Mouse (Mus musculus) T-helper 2 cell (primary cell): ENCODE measurements at regions not wholly inside any gene's neighbourhood (a gene's known extent, or its start where the extent isn't known, plus 50 kb on each side); places are given as distances from the start of the nearest gene placed in this dataset.

Experiments used
- in situ Hi-C: fragments of 300-600 bp; cut with MboI, MseI; formaldehyde crosslinking; loops from one replicate; pipeline ENCODE4 v1.15.1; 2025; ENCODE audit warnings: high pct_unique_total_duplicates

GRCm38 (mm10) chr9:115361191-115361590, 51.0 kb upstream of the Stt3b start:
- in situ Hi-C loops = no loop called here

GRCm38 (mm10) chr9:115361881-115362280, 51.7 kb upstream of the Stt3b start:
- in situ Hi-C loops = no loop called here

DNA sequence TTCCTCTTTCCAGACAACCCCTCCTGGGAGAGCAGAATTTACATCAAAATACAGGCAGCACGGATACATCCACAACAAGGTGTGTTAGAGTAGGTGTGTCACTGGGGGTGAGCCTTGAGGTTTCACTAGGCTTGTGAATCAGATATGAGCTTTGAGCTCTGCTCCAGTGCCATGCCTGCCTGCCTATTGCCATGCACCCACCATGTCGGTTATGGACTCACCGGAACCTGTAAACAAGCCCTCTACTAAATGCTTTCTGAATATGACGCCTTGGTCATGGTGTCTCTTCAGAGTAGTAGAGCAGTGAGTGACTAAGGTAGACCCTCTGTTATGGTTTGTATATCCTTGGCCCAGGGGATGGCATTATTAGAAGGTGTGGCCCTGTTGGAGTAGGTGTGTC, 52.3 kb upstream of the Stt3b start:
- in situ Hi-C loops = no loop called here

DNA sequence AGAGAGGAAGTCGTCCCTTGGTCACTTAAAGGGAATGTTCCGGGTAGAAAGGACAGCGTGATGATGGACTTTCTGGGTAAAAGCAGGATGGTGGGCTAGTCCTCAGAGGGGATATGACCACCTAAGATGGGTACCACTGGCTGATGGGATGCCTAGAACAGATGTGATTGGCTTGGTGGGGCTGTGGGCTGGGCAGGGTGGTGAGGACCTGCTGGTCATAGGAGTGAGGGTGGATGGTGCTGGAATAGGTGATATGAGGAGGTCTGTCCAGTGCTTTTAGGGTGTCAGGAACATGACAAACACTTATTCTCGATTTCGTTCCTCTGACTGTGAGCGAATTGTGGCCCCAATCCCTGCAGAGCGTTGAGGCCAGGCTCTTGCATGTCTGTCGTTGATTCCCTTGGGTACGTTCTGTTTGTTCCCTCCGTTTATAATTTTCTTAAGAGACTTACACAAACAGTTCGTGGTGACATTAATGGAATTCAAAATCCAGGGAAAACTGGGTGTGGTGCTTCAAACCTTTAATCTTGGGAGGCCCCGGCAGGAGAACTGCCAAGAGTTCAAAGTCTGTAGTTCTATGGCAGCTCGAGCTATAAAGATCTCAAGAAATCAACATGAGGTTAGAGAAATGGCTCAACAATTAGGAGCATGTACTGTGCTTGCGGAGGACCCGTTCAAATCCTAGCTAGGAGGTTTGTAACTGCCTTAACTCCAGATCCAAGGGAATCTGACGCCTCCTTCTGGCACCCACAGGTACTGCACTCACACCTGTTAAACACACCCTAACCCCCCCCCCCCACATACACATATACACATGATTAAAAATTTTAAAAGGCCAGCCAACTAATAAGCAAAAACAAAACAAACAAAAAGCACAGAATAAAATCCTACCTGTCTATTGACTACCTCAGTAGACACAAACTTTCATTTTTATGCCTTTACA, 55.0 kb upstream of the Stt3b start:
- in situ Hi-C loops = no loop called here

- in situ Hi-C loops = no loop called here
Measured at GRCm38 (mm10) chr9:115367808-115368207, 57.6 kb upstream of the Stt3b start.

DNA sequence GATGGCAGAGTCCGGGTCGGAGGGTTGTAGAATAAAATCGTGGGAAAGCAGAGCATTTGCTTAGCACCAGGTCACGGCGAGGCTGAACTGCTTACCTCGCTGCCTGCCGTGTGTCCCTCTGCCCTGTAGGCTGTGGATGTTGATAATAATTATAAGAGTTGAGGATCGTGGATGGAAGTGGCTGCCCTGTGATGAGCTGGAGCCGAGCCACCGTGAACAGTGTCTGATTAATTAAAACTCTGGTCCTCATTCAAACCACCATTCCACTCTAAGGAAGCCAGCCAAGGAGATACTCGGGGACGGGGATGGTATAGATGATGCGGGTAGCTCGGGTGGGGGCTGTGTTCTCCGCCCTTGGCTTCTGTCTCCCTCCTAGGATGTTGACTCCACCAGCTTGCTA, 70.1 kb upstream of the Stt3b start:
- in situ Hi-C loops = no loop called here

DNA sequence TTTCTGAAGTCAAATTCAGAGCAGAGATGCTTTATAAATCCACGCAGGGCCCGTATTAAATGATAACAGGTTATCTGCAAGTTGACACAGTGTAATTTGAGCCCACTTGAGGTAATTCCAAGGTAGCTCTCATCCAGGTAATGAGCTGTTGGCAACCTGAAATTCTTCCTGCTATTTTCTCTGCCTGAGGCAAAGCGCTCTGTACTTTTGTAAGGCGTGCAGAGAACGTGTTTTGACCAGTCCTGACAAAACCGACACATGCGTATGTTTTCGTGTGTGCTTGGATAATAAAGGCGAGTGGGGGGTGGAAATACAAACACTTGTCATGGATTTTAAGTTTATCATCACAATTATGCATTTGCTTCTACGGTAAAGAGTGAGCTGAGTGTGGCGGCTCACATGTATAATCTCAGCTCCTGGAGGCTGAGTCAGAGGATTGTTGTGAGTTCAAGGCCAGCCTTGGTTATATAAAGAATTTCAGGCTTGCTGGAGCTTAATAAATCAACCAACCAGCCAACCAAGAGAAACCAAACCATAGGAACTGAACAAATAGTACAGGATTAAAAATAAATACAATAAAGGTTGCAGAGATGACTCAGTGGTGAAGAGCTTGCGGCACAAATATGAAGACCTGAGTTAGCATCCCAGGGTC, 72.7 kb upstream of the Stt3b start:
- in situ Hi-C loops = no loop called here

DNA sequence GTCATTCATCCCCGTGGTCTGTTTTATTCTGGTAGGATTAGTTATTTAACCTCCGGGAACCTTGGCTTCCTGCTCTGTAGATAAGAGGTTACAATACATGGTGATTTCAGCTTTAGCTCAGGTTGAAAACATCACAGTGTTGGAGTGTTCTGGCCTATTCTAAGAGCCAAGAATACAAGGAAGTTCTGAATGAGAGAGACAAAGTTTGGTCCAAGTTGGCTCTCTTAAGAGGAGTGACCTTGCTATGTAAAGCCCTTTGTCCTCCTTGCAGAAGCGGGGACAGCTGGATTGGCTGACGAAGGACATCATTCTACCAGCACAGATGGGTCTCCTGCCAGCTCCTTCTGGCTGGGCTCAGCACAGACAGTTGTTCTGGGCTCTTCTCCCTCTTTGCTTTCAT, 73.7 kb upstream of the Stt3b start:
- in situ Hi-C loops = no loop called here

GRCm38 (mm10) chr9:115384345-115384744, 74.1 kb upstream of the Stt3b start:
- in situ Hi-C loops = no loop called here

DNA sequence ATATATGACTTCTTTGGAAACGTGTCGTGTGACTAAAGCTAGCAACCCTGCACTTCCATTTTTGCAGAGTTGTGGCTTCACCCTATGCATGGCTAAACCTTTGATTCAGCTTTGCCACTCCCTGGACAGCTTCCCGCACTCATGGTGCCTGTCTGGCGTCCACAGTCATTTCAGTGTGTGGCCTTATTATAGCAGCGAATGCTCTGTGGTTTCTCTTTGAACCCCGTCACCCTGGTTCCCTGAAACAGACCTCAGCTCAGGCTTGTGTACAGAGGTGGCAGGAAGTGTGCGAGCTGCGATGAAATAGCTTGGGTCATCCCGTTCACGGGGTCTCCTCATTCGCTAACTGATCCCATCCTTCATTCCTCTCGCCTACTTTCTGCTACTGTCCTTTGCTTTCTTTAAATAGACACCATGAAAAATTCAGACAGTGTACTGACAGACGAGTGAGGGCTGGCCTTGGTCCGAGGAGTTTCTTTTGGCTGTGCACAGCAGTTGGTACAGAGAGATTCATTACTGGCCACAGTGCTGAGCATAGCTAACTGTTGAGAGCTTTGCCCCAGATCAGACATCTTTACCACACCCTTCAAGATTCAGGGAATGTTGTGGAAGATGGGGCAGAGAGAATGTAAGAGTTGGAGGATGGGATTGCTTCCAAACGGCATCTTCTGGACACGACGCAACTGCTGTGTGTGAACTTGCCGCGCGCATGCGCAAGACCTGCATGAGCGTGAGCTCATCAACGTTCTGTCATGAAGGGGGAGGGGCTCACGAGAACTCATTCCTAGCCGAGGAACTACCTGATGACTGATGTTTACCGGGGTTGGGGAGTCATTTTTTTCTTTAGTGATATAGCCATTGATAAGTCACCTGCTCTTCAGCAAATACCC, 77.5 kb upstream of the Stt3b start:
- in situ Hi-C loops = no loop called here

DNA sequence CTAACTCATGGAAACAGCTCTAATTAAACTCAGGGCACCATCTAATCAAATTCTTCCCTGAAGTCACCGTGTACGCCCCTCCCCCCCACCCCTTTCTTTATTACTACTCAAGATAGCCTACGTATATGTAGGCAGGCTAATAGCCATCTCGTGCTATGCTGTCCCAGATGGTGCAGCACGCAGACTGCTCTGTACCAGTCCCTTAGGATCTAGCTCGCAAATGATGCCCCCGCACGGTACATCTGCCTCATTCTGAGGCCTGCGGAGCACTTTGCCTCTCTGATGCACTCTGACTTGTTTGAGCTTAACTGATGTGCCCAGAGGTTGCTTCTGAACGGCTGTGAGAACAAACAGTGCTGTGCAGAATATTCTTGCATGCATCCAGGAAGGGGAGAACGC, 78.1 kb upstream of the Stt3b start:
- in situ Hi-C loops = no loop called here

DNA sequence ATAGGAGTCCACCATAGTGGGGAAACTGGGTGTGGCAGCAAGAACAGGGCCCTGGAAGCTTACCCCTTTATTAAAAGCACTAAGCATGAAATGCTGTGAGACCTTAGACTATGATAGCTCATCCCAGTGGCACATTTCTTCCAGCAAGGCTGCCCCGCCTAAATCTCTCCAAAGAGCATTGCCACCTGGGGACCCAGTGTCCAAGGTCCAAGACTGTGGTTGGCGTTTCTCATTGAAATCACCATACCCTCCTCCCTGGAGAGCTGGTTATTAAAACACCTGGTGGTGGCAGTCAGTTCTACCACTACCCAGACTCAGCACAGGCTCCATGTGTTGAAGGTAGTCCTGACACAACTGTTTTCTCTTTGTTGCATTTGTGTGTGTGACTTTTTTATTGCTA, 78.9 kb upstream of the Stt3b start:
- in situ Hi-C loops = no loop called here

DNA sequence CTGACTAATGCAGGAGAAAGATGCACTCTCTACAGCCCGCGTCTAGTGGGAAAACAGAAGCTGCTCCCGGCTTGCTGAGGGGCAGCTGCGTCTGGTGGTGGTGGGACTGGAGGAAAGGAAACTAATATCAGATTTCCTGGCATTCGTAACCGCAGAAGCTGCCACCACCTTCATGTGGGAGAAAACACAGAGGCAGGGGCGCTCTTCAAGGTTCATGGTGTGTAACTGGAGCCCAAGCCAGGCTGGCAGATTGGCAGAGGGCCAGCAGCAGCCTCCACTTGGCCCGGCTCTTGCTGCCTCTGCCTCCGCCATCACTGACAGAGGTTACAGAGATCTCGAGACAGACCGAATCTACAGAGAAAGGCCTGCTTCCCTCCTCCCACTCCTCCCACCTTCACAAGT, 80.7 kb upstream of the Stt3b start:
- in situ Hi-C loops = no loop called here

- in situ Hi-C loops = no loop called here
Measured at GRCm38 (mm10) chr9:115395511-115395910, 85.3 kb upstream of the Stt3b start.

GRCm38 (mm10) chr9:115400461-115400860, 90.2 kb upstream of the Stt3b start:
- in situ Hi-C loops = no loop called here

DNA sequence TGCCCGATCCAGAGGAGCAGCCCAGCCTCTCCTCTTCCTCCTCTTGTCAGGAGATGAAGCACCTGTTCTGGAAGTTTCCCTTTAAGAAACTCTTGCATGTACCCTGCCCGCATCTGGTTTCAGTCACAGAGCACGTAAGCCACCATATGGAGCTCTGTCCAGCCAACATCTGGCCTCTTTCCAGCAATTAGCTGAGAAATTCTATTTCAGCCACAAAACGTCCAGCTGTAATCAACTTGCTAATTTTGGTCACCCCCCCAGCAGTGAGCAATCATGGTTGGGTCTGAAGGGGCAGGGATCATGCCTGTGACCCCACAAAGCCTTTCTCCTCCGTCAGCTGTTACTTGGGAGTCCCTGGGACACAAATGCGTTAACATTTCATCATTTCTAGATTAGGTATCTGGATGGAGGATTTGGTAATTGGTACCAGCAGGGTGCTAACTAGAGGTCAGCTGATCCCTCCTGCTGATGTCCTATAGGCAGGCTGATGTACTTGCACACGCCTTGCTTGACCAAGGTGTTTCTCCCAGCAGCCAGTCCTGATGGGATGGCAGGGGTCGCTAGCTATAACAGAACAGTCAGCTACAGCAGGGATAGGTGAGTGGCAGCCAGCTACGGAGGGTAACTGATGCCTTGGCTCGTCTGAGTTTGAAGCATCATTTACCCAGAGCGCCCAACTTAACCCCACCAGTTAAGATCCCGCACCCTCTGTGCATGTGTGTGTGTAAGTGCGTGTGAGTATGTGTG, 91.4 kb upstream of the Stt3b start:
- in situ Hi-C loops = no loop called here

- in situ Hi-C loops = no loop called here
Measured at GRCm38 (mm10) chr9:115402661-115403060, 92.4 kb upstream of the Stt3b start.

DNA sequence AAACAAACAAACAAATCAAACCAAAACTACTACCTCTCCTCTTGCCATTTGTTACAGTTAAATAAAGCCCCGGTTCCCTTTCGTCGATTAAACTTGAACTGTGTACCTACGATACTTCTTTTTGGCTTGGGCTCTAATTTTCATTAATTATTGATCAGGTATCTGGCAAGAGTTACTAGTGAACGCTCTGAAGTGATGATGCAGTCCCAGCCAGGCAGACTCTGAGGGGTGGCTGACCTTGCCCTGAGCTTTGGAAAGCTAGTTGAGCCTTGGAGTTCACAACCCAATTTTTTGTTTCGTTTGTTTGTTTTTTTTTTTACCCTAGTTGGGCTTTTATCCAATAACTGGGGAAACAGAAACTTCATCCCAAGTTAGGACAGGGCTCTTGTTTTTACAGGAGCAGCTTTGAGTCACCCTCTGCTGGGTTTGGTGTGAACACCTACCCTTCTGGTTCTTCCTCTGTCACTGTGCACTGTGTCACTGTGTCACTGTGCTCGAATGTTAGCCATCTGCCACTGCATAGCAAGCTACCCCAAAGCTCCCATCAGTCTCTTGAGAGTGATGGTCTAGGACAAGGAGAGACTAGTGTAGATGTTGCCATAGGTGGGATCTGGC, 93.2 kb upstream of the Stt3b start:
- in situ Hi-C loops = no loop called here

DNA sequence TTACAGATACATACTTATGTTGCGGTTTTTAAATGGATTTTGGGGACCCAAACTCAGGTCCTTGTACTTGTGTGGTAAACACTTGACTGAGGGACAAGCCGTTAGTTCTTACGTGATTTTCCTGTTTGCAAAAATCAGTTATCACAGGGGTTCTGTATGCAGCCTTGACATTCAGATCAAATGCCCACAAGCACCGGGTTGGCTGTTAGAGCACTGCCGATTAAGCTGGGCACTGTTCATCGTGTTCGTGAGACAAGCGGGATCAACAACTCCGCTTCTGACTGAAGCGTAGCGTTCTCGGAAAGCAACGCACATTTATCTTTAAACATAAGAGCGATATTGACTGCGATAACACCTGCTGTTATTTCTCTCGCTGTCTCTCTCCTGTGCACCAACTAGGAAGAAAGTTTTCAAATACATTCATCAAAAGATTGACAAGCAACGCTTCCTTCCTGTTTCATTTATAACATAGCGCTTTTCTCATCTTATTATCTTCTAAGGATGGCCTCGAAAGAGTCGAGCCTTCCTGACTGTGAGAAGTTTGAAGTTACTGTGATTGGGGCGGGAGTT, 97.8 kb upstream of the Stt3b start:
- in situ Hi-C loops = no loop called here

DNA sequence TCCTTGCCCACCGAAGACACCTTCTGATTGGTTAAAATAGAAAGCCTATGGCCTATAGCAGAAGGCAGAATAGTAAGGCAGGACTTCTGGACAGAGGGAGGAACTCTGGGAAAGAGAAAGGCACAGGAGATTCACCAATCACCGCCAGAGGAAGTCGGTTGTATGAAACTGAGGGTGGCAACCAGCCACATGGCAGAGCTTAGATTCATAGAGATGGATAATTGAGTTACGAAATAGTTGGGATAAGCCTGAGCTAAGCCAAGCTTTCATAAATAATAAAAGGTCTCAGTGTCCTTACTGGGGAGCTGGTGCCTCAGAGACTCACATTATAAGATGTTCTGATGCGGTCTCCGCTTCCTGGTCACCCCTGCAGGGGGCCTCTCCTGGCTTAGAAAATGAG, 98.7 kb upstream of the Stt3b start:
- in situ Hi-C loops = no loop called here

- in situ Hi-C loops = no loop called here
Measured at GRCm38 (mm10) chr9:115414190-115414589, 104.0 kb upstream of the Stt3b start.
